Mouse (Mus musculus): ENCODE measurements at regions not wholly inside any gene's neighbourhood (a gene's known extent, or its start where the extent isn't known, plus 50 kb on each side); places are given as distances from the start of the nearest gene placed in this dataset.

GRCm38 (mm10) chr4:89403151-89403550, 92.3 kb upstream of the Cdkn2b start:
- no peak overlapping the region for H3K4me2 ChIP-seq
- no peaks in the 10 kb centered on the region for H3K27me3 ChIP-seq
- ATAC-seq (ENCODE audit: low FRiP score): no peak
- H3K9ac ChIP-seq: no peak overlapping the region
- H3K9me3 ChIP-seq: no peaks in the 10 kb centered on the region
- H3K4me1 ChIP-seq: no peaks in the 10 kb centered on the region
- no peak overlapping the region for H3K4me3 ChIP-seq (replicated peaks)
- H3K36me3 ChIP-seq (replicated peaks): no peaks in the 10 kb centered on the region
- WGBS: 93% methylated on average over 1 of the region's 1 CpGs
- no peak overlapping the region for H3K27ac ChIP-seq

GRCm38 (mm10) chr4:89402324-89402723, 91.5 kb upstream of the Cdkn2b start:
- Histone ChIP-seq H3K4me1 (no peaks in the 10 kb centered on the region), H3K9ac (no peak overlapping the region), H3K36me3 (replicated peaks) (no peaks in the 10 kb centered on the region), H3K27me3 (no peaks in the 10 kb centered on the region), H3K4me2 (no peak overlapping the region), H3K27ac (no peak overlapping the region), H3K9me3 (no peaks in the 10 kb centered on the region), H3K4me3 (replicated peaks) (no peak overlapping the region)
- no peak for ATAC-seq (ENCODE audit: low FRiP score)
- 81% methylated on average over 5 of the region's 5 CpGs for WGBS

GRCm38 (mm10) chr4:89401696-89402095, 90.9 kb upstream of the Cdkn2b start:
- no peak overlapping the region for H3K4me2 ChIP-seq
- H3K9ac ChIP-seq: no peak overlapping the region
- no peaks in the 10 kb centered on the region for H3K4me1 ChIP-seq
- H3K36me3 ChIP-seq (replicated peaks): no peaks in the 10 kb centered on the region
- H3K9me3 ChIP-seq: no peaks in the 10 kb centered on the region
- no peak overlapping the region for H3K27ac ChIP-seq
- no peaks in the 10 kb centered on the region for H3K27me3 ChIP-seq
- H3K4me3 ChIP-seq (replicated peaks): no peak overlapping the region
- WGBS: 78% methylated on average over 2 of the region's 2 CpGs
- no peak for ATAC-seq (ENCODE audit: low FRiP score)

- Histone ChIP-seq H3K4me3 (replicated peaks) (no peak overlapping the region), H3K27ac (no peak overlapping the region), H3K9ac (no peak overlapping the region), H3K4me2 (no peak overlapping the region), H3K4me1 (no peaks in the 10 kb centered on the region), H3K27me3 (no peaks in the 10 kb centered on the region), H3K36me3 (replicated peaks) (no peaks in the 10 kb centered on the region), H3K9me3 (no peaks in the 10 kb centered on the region)
- 84% methylated on average over 3 of the region's 3 CpGs for WGBS
- ATAC-seq (ENCODE audit: low FRiP score): no peak
These were observed 89.5 kb upstream of the Cdkn2b start for GRCm38 (mm10) chr4:89400342-89400741.

- 77% methylated on average over 2 of the region's 2 CpGs for WGBS
- no peak overlapping the region for H3K4me3 ChIP-seq (replicated peaks)
- H3K9me3 ChIP-seq: no peaks in the 10 kb centered on the region
- no peaks in the 10 kb centered on the region for H3K36me3 ChIP-seq (replicated peaks)
- no peaks in the 10 kb centered on the region for H3K27me3 ChIP-seq
- no peaks in the 10 kb centered on the region for H3K4me1 ChIP-seq
- ATAC-seq (ENCODE audit: low FRiP score): no peak
- H3K4me2 ChIP-seq: no peak overlapping the region
- H3K9ac ChIP-seq: no peak overlapping the region
- H3K27ac ChIP-seq: no peak overlapping the region
These were observed 88.4 kb upstream of the Cdkn2b start for GRCm38 (mm10) chr4:89399277-89399676.

GRCm38 (mm10) chr4:89396020-89396419, 85.2 kb upstream of the Cdkn2b start:
- no peaks in the 10 kb centered on the region for H3K9me3 ChIP-seq
- H3K4me2 ChIP-seq: no peak overlapping the region
- no peaks in the 10 kb centered on the region for H3K4me1 ChIP-seq
- no peak overlapping the region for H3K9ac ChIP-seq
- ATAC-seq (ENCODE audit: low FRiP score): no peak
- no peak overlapping the region for H3K27ac ChIP-seq
- H3K36me3 ChIP-seq (replicated peaks): no peaks in the 10 kb centered on the region
- H3K4me3 ChIP-seq (replicated peaks): no peak overlapping the region
- 84% methylated on average over 2 of the region's 2 CpGs for WGBS
- H3K27me3 ChIP-seq: no peaks in the 10 kb centered on the region

GRCm38 (mm10) chr4:89395336-89395735, 84.5 kb upstream of the Cdkn2b start:
- no peak overlapping the region for H3K9ac ChIP-seq
- H3K27ac ChIP-seq: no peak overlapping the region
- no peak overlapping the region for H3K4me3 ChIP-seq (replicated peaks)
- no peak for ATAC-seq (ENCODE audit: low FRiP score)
- no peaks in the 10 kb centered on the region for H3K27me3 ChIP-seq
- no peaks in the 10 kb centered on the region for H3K36me3 ChIP-seq (replicated peaks)
- no peak overlapping the region for H3K4me2 ChIP-seq
- H3K4me1 ChIP-seq: no peaks in the 10 kb centered on the region
- H3K9me3 ChIP-seq: no peaks in the 10 kb centered on the region

- 79% methylated on average over 2 of the region's 2 CpGs for WGBS
- no peaks in the 10 kb centered on the region for H3K27me3 ChIP-seq
These were observed 82.4 kb upstream of the Cdkn2b start for GRCm38 (mm10) chr4:89393251-89393711.

GRCm38 (mm10) chr4:89392791-89393190, 82.0 kb upstream of the Cdkn2b start:
- Histone ChIP-seq H3K9me3 (no peaks in the 10 kb centered on the region), H3K9ac (no peak overlapping the region), H3K27me3 (no peaks in the 10 kb centered on the region), H3K4me1 (no peaks in the 10 kb centered on the region), H3K4me2 (no peak overlapping the region), H3K36me3 (replicated peaks) (no peaks in the 10 kb centered on the region), H3K4me3 (replicated peaks) (no peak overlapping the region), H3K27ac (no peak overlapping the region)
- ATAC-seq (ENCODE audit: low FRiP score): no peak

More at GRCm38 (mm10) chr4:89393251-89393711, 82.4 kb upstream of the Cdkn2b start:
- Histone ChIP-seq H3K9ac (no peak overlapping the region), H3K4me2 (no peak overlapping the region), H3K9me3 (no peaks in the 10 kb centered on the region), H3K36me3 (replicated peaks) (no peaks in the 10 kb centered on the region), H3K4me1 (no peaks in the 10 kb centered on the region), H3K4me3 (replicated peaks) (no peak overlapping the region), H3K27ac (no peak overlapping the region)
- ATAC-seq (ENCODE audit: low FRiP score): no peak

- Histone ChIP-seq H3K9ac (no peak overlapping the region), H3K4me2 (no peak overlapping the region), H3K4me1 (no peaks in the 10 kb centered on the region), H3K9me3 (no peaks in the 10 kb centered on the region), H3K36me3 (replicated peaks) (no peaks in the 10 kb centered on the region), H3K27ac (no peak overlapping the region), H3K4me3 (replicated peaks) (no peak overlapping the region), H3K27me3 (no peaks in the 10 kb centered on the region)
- 88% methylated on average over 9 of the region's 9 CpGs for WGBS
- ATAC-seq (ENCODE audit: low FRiP score): no peak
These were observed 80.8 kb upstream of the Cdkn2b start for GRCm38 (mm10) chr4:89391463-89392308.

GRCm38 (mm10) chr4:89383548-89383947, 72.7 kb upstream of the Cdkn2b start:
- no peaks in the 10 kb centered on the region for H3K9me3 ChIP-seq
- ATAC-seq (ENCODE audit: low FRiP score): no peak
- no peaks in the 10 kb centered on the region for H3K27me3 ChIP-seq
- H3K27ac ChIP-seq: no peak overlapping the region
- no peak overlapping the region for H3K4me3 ChIP-seq (replicated peaks)
- no peaks in the 10 kb centered on the region for H3K4me1 ChIP-seq
- no peak overlapping the region for H3K9ac ChIP-seq
- H3K4me2 ChIP-seq: no peak overlapping the region
- H3K36me3 ChIP-seq (replicated peaks): no peaks in the 10 kb centered on the region
- 97% methylated on average over 3 of the region's 3 CpGs for WGBS

- H3K4me1 ChIP-seq: no peaks in the 10 kb centered on the region
- H3K36me3 ChIP-seq (replicated peaks): no peaks in the 10 kb centered on the region
- H3K9me3 ChIP-seq: no peaks in the 10 kb centered on the region
- no peak overlapping the region for H3K27ac ChIP-seq
- no peaks in the 10 kb centered on the region for H3K27me3 ChIP-seq
- H3K4me3 ChIP-seq (replicated peaks): no peak overlapping the region
- no peak for ATAC-seq (ENCODE audit: low FRiP score)
- WGBS: 87% methylated on average over 4 of the region's 4 CpGs
- no peak overlapping the region for H3K4me2 ChIP-seq
- H3K9ac ChIP-seq: no peak overlapping the region
These were observed 71.7 kb upstream of the Cdkn2b start for GRCm38 (mm10) chr4:89382434-89382976.

GRCm38 (mm10) chr4:89381763-89382162, 70.9 kb upstream of the Cdkn2b start:
- H3K9me3 ChIP-seq: no peaks in the 10 kb centered on the region
- H3K9ac ChIP-seq: no peak overlapping the region
- 95% methylated on average over 2 of the region's 2 CpGs for WGBS
- H3K27me3 ChIP-seq: no peaks in the 10 kb centered on the region
- H3K27ac ChIP-seq: no peak overlapping the region
- no peaks in the 10 kb centered on the region for H3K36me3 ChIP-seq (replicated peaks)
- no peak for ATAC-seq (ENCODE audit: low FRiP score)
- H3K4me2 ChIP-seq: no peak overlapping the region
- no peaks in the 10 kb centered on the region for H3K4me1 ChIP-seq
- H3K4me3 ChIP-seq (replicated peaks): no peak overlapping the region
